Mouse (Mus musculus) 3134 (cell line): ENCODE data around the gene Osbp.
"Not testable (repeated sequence)": the region's sequence is repeated elsewhere in the genome, so short reads cannot be mapped to it uniquely, and the experiment has no call there.

Source experiments
- DNase-seq: peaks from one replicate; pipeline ENCODE4 v3.0.0-alpha.2; 2011; ENCODE audit warnings: low spot score; ENCODE audit not compliant: insufficient read length; ENCODE audit errors: extremely low read depth

Gene Osbp

DNA sequence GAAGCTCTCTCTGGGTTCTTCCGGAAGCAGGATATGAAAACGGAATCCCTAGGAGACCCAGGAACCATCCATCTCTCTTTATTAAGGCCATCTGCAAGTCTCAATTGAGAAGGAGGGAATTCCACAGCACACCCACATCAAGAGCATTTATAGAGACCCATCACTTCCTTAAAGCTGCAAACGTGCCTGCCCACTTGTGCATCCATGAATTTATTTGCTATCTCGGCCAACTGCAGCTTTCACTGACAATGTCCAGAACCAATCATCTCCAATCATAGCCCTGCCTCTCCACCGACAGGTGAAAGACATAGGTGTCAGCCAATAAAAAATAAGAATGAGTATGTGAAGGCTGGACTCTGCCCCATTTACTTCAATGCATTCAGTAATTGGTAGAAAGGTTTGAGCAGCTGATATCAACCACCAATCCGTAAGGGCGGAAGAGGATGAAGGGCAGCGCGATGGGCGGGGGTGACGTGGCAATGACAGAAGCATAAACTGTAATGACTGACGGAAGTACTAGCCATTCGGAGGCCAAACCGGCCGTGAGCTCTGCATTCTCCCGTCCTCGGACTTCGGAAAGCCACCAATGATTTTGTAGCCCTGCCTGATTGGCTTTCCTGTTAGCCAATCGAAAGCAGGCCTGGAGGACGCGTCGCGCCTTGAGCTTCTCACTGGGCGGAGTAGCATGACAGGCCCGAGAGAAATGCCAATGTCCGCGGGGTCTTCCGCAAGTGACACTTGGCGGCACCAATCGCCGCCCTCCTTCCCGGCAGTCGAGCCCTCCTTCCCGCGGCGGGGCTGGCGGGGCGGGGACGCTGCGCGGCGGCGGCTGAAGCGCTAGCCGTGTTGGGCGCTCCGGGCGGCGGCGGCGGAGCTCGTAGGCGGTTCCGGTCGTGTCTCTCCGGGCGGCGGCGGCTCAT lies at the start of gene Osbp:
Osbp (plus strand) TSS at position 919 of the 920 bp plus-strand sequence.
- peak; percentile 95 for DNase-seq

DNA sequence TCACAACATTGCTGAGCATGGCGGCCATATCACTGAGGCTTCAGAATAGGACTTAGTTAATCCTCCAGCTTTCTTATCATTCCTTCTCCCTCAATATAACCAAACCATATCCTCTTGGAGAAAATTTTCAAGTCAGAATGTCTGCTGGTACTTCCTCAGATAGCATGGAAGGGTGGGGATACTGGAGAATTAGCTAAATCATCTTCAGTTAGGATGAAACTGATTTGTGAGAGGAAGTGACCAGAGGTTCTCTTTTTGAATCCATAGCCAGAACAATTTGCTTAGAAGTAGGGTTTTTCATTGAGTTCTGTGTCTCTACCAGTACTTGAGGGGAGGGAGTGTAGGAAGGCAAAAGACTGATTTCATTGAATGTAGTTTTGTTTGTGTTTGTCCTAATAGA lies 43.7 kb upstream of the Osbp start:
- DNase-seq: no peak

DNA sequence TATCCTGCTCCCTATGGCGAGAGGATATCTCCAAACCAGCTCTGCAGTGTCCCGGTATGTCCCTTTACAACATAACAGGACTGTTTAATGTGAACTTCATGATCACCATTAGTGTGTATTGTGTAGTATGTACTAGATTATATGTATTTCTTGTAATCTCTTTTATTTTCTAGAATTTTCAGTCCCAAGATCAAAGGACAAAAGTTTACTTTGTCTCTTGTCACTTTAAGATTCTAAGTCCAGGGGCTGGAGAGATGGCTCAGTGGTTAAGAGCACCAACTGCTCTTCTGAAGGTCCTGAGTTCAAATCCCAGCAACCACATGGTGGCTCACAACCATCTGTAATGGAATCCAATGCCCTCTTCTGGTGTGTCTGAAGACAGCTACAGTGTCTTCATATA lies 43.2 kb upstream of the Osbp start:
- not testable (repeated sequence) for DNase-seq

DNA sequence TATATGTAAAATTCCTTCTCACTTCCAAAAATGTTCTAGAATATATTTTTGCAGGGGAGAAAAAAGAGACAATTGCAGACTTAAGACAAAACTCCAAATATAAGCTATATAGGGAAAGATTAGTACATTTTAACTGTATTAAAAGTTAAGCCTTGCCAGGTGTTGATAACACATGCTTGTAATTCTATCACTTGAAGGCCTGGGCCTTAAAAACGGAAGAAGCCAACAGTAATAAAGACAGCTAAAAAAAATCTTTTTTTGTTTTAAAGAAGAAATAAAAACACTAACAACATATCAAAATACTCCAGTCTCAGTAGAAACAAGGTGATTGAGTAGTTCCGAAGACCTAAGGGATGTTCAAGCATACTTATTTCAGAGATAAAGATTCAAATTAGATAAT lies 39.4 kb upstream of the Osbp start:
- DNase-seq: no peak

GRCm38 (mm10) chr19:11928025-11928748 lies 37.6 kb upstream of the Osbp start:
- DNase-seq: no peak

DNA sequence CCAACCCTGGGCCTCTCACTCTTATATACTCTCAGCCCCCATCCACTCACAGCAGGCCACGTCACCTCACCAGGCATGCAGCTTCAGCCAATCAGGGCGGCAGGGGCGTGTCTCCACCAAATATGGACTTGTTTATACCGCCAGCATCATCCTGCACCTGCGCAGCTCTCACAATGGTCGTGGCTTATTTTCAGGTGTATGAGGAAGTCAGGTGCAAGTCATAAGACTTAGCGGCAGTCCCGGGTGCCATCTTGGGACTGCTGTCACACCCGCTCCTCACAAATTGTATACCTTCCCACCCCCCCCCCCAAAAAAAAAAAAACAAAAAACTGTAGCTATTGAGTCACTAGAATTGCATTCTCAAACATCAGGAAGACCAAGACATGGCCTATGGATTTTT lies 19.3 kb upstream of the Osbp start:
- DNase-seq: not testable (repeated sequence)

DNA sequence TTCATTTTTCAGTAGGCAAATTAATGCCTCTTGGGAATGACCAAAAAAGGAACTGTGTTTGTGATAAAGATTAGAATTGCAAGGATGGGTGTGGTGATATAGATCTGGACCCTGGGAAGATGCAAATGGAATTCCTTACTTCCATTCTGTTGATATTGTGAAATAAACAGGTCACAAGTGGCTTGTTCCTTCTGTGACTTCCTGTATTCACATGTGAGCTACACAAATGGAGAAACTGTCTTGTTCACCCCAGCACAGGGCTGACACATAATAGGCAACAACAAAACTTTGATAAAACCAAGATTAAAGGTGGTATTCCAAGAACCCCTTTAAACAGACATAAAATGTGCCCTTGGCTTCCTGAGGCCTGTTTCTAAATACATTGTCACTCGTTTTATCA lies 15.9 kb upstream of the Osbp start:
- no peak for DNase-seq

DNA sequence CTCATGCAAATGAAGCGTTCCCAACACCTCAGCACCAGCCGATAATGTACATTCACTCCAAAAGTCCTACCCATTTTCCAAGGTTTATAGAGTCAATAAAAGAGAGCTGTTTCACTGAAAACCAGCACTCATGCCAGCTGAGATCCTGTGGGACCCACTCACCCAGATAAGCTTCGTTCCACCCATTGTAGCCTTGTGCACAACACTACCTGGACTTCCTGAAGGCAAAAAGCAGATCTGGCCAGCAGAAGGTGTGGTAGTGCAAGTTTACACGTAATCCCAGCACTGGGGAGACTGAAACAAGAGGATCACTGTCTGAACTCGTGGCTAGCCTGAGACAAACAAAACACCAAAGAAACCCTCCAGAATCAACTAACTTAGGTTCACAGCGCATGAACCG lies 15.0 kb upstream of the Osbp start:
- DNase-seq: no peak

DNA sequence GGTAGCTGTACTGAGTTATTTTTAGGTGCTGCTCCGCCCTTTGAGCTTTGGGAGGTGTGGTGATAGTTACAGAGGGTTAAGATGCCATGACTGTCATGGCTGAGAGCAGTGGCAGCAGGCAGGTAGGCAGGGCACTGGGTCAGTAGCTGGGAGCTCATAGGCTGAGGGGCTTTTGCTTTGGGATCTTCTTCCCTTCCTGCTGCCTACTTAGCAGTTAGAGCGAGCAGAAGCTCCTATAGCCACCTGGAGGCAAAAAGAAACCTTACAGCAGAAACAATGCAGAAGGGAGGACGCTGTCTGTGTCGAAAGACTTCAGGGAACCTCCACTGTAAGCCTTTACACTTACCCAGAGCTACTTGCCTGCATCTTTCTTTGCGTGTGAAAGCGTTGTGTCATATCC lies 11.5 kb upstream of the Osbp start:
- no peak for DNase-seq

- no peak for DNase-seq
These were observed 9.1 kb upstream of the Osbp start for GRCm38 (mm10) chr19:11956636-11957035.

GRCm38 (mm10) chr19:11957396-11957795 lies 8.3 kb upstream of the Osbp start:
- DNase-seq: no peak

DNA sequence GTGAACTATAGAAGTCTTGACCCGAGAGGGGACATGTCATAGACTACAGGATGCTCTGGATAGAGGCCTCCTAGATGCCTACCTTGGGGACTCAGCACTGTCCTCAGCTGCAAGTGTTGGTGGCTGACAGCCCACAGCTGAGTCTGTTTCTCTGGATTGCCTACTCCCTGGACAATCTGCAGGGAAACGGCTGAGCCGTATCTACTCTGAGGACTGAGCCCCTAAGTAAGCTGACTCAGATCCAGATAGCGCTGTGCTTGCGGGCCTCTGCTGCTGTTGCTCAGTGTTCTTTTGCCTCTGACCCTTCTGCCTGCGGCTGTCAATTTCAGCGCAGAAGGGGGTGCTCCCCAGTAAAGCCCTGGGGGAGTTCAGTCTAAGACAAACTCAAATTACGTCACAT lies 7.9 kb upstream of the Osbp start:
- DNase-seq: no peak

- no peak for DNase-seq
These were observed 1.5 kb upstream of the Osbp start for GRCm38 (mm10) chr19:11964266-11964665.

DNA sequence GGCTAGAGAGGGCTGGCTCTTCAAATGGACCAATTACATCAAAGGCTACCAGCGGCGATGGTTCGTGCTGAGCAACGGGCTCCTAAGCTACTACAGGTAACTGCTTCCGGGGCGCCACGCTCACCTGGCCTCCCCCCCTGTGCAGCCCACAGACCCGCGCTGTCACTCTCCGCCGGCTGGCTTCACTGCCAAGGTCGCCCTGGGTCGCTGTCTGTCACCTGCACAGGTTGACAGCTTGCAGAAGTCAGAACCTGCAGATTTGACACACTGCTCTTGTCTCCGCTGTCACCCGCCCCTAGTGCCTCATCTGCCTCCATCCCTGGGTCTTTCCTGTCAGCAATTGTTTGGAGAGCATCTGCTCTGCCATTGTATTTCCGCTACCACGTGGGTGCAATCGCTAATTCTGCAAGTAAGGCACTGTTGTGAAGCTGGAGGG lies 478 bp downstream of the Osbp start:
- peak; percentile 52 for DNase-seq

- no peak for DNase-seq
These were observed 3.7 kb downstream of the Osbp start for GRCm38 (mm10) chr19:11969155-11970050.

DNA sequence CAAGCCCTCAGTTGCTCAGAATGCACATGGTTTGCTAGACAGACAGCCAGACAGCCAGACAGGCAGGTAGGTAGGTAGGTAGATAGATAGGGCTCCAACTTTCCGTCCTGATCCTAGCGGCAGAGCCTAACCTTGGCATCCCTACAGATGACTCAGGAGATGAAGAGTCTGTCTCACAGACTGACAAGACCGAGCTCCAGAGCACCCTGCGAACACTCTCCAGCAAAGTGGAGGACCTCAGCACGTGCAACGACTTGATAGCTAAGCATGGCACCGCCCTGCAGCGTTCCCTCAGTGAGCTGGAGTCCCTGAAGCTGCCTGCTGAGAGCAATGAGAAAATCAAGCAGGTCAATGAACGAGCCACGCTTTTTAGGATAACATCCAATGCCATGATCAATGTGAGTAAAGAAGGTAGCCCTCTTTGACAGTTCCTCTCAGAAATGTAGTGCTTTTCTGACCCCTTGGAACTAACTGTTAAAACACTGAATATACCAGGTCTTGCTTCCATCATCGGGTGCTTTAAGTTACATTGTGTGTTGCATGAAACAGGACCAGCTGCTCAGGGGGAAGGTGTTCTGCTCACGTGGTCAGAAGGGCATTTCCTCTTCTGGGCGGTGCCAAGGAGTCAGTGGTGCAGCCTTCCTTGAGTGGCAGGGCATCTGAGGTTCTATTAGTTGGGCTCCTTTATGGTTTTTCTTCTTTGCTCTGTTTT lies 7.9 kb downstream of the Osbp start:
- DNase-seq: no peak

- no peak for DNase-seq
These were observed 8.4 kb downstream of the Osbp start for GRCm38 (mm10) chr19:11974223-11974540.

GRCm38 (mm10) chr19:11975683-11976082 lies 9.9 kb downstream of the Osbp start:
- no peak for DNase-seq

DNA sequence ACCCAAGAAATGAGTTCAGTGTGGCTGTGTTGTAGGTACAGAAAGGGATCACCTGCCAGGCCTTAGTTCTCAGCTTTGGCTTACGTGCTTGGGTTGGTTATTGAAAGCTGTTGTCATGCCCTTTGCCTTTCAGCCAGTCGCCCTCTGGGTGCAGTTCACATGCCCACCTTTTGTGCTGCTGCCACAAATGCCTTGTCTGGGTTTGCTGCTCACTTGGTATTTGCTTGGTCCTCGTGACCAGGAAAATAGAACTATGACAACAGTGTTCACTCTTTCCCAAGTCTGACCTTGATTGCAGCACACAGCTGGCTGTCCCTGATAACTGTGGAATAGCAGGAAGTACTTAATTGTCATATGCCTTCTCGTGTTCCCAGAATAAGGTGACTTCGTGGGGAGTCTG lies 11.6 kb downstream of the Osbp start:
- DNase-seq: no peak

DNA sequence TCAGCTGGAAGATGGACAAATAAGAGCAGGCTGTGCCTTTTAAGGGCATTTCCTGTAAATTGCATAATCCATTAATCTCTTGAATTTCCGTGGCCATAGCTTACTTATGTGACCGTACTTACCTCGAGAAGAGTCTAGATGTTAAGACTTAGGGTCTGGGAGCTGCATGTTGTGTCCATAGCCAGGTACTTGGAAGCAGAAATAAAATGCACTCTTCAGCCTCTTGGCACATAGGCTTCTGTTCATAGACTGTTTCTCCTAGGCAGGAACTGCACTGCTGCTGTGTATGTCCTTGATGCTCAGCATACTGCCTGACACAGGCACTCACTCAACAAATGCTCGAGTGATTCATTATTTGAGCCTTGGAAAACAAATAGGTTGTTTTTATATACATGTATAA lies 14.7 kb downstream of the Osbp start:
- no peak for DNase-seq
